Mouse (Mus musculus): Measurements from ENCODE around the gene Aplp2.

GRCm38 (mm10) chr9:31142924-31143323 lies 68.7 kb downstream of the Aplp2 start:
- no peak for TF ChIP-seq CTCF (IDR thresholded peaks at IDR 0.05; ENCODE audit: low read depth, low read length)
- TF ChIP-seq POLR2A (IDR thresholded peaks at IDR 0.05; ENCODE audit: borderline replicate concordance, low read depth, low read length): no peak
